Mouse (Mus musculus) heart, embryonic 11.5 days (tissue): ENCODE measurements at regions not wholly inside any gene's neighbourhood (a gene's known extent, or its start where the extent isn't known, plus 50 kb on each side); places are given as distances from the start of the nearest gene placed in this dataset.
A peak's percentile ranks its signal among the peaks of the same experiment; 100 is the strongest.

ENCODE experiments used
- ATAC-seq: fragments of 200-750 bp; cut with Nextera tagmentation; replicated peaks from 2 replicates; pipeline ENCODE4 v1.8.0; 2017; ENCODE audit warnings: moderate library complexity; ENCODE audit not compliant: insufficient number of reproducible peaks, low FRiP score, low TSS enrichment
- H3K27ac ChIP-seq: fragments of 300-500 bp; sonication (generic); 2 replicates; pipeline ENCODE4 v1.5.1; 2014; ENCODE audit warnings: mild to moderate bottlenecking, low read depth, low read length
- H3K27me3 ChIP-seq: fragments of 300-500 bp; sonication (generic); 2 replicates; pipeline ENCODE4 v1.6.1; 2014; ENCODE audit warnings: mild to moderate bottlenecking, low read length, mixed read lengths; ENCODE audit not compliant: control insufficient read depth, insufficient read depth
- H3K36me3 ChIP-seq: fragments of 300-500 bp; sonication (generic); 2 replicates; pipeline ENCODE4 v1.6.1; 2014; ENCODE audit warnings: mild to moderate bottlenecking, low read length, moderate library complexity, mixed read lengths; ENCODE audit not compliant: control insufficient read depth, insufficient read depth
- H3K4me1 ChIP-seq: fragments of 300-500 bp; sonication (generic); 2 replicates; pipeline ENCODE4 v1.6.1; 2014; ENCODE audit warnings: low read length; ENCODE audit not compliant: control insufficient read depth, insufficient read depth
- H3K4me2 ChIP-seq: fragments of 300-500 bp; sonication (generic); 2 replicates; pipeline ENCODE4 v1.6.1; 2014; ENCODE audit warnings: mild to moderate bottlenecking, moderate library complexity
- H3K4me3 ChIP-seq: fragments of 300-500 bp; sonication (generic); 2 replicates; pipeline ENCODE4 v1.5.1; 2014; ENCODE audit warnings: low read depth, low read length
- H3K9ac ChIP-seq: fragments of 300-500 bp; sonication (generic); 2 replicates; pipeline ENCODE4 v1.6.1; 2014; ENCODE audit warnings: mild to moderate bottlenecking, low read depth, low read length, moderate library complexity
- H3K9me3 ChIP-seq: fragments of 300-500 bp; sonication (generic); replicated peaks from 2 replicates; pipeline ENCODE4 v1.6.1; 2016; ENCODE audit warnings: low read length; ENCODE audit not compliant: control insufficient read depth
- WGBS: fragments of 180-500 bp; shearing (Covaris S2); extraction: QIAGEN DNeasy Blood & Tissue Kit; methylation state at CpG from one replicate; pipeline ENCODE4 v1.1.7; 2014; ENCODE audit not compliant: insufficient replicate concordance; 5-methylcytosine and 5-hydroxymethylcytosine counted together

DNA sequence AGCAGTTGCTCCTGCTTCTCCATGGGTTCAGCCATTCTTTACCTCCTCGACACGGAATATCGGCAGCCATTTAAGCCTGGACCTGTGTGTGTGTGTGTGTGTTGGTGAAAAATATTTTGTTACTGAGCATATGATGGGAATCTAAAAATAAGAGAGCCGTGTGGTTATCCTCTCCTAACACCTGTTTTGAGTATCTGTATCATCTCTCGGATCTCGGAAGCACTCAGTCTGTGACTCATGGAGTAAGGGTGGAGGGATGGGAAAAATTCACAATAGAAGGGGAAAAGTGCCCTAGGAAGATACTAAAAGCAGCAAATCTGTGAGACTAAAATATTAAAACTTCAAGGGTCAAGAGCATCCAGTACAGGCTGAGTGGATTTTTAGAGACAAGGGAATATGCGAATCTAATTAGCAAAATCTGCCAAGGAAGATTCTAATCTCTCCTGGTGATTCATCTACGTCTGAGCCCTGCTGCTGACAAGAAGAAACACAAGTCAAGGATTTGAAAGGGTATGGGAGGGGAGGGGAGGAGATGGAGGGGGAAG is 107.1 kb upstream of the Krr1 start:
- Histone ChIP-seq H3K27ac (no peak overlapping the region), H3K9ac (no peak overlapping the region), H3K27me3 (no peaks in the 10 kb centered on the region), H3K4me1 (0 out of 2 replicates have a peak, but pooled peaks cover 2% of the 10 kb centered on the region), H3K4me2 (no peak overlapping the region), H3K4me3 (no peak overlapping the region), H3K36me3 (no peaks in the 10 kb centered on the region), H3K9me3 (no peaks in the 10 kb centered on the region)
- ATAC-seq: no peak
- WGBS: 74% methylated on average over 8 of the region's 8 CpGs

DNA sequence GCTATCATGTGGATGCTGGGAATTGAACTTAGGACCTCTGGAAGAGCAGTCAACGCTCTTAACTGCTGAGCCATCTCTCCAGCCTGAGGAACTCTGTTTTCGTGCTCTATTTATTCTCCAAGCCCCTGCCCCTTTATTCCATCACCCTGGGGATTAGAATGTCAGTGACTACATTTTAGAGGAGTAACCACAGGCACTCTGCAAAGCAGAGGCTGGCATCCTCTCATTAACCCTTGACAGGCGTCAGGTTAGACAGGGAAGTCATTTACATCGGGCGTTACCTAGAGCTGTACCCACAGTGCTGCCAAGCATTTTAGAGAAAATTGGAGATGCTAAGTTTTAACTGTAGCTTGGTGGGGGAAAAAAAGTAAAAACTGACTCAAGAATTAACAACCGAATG is 105.4 kb upstream of the Krr1 start:
- 53% methylated on average over 6 of the region's 6 CpGs for WGBS
- 0 out of 2 replicates have a peak, but pooled peaks cover 2% of the 10 kb centered on the region for H3K4me1 ChIP-seq
- no peak overlapping the region for H3K4me3 ChIP-seq
- no peaks in the 10 kb centered on the region for H3K36me3 ChIP-seq
- H3K9ac ChIP-seq: no peak overlapping the region
- no peak overlapping the region for H3K27ac ChIP-seq
- ATAC-seq: no peak
- H3K4me2 ChIP-seq: no peak overlapping the region
- no peaks in the 10 kb centered on the region for H3K27me3 ChIP-seq
- no peaks in the 10 kb centered on the region for H3K9me3 ChIP-seq

DNA sequence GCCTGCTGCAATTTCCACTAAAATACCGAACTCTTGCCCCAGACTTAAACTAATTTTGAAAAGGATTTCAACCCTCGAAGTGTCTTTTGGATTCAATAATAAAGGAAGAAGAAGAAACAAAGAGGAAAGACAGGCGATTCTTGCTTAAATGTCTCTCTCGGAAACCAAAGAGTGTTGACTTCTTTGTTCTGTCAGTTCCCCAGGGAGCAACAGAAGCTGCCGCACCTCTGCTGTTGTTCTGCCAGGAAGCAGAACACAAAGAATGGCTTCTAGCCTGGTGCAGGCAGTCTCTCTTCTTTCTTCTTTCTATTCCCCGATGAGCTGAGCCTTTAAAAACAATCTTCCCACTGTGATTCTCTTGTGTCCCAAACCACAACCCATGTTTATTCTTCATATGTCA is 104.9 kb upstream of the Krr1 start:
- H3K27me3 ChIP-seq: no peaks in the 10 kb centered on the region
- no peaks in the 10 kb centered on the region for H3K9me3 ChIP-seq
- ATAC-seq: no peak
- peak overlapping the region; percentile 24 for H3K4me2 ChIP-seq
- 0 out of 2 replicates have a peak, but pooled peaks cover 2% of the 10 kb centered on the region for H3K4me1 ChIP-seq
- H3K4me3 ChIP-seq: no peak overlapping the region
- no peak overlapping the region for H3K27ac ChIP-seq
- WGBS: 25% methylated on average over 6 of the region's 6 CpGs
- peak overlapping the region; percentile 22; the same call in 1 of the 2 replicates for H3K9ac ChIP-seq
- no peaks in the 10 kb centered on the region for H3K36me3 ChIP-seq

DNA sequence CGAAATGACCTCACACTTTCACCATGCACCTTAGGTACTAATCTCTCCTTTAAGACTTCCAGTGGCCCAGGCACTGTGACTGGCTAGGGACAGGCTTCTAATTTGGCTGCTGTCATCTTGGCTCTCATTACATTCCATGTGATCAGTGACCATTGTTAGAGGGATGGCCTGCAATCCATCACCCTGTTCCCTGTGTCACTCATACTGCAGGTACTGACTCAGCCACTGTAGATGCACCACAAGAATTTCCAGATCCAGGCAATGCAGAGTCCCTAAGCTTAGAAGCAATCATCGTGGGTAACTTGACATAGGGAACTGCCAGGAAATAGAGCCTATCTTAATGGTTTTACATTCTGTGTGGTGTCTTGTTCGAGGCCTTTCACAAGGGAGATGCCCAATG is 92.1 kb upstream of the Krr1 start:
- Histone ChIP-seq H3K27ac (no peak overlapping the region), H3K27me3 (no peaks in the 10 kb centered on the region), H3K4me3 (no peak overlapping the region), H3K4me1 (no peaks in the 10 kb centered on the region), H3K36me3 (no peaks in the 10 kb centered on the region), H3K9ac (no peak overlapping the region), H3K9me3 (no peaks in the 10 kb centered on the region), H3K4me2 (no peak overlapping the region)
- no peak for ATAC-seq
- 43% methylated on average over 3 of the region's 3 CpGs for WGBS

DNA sequence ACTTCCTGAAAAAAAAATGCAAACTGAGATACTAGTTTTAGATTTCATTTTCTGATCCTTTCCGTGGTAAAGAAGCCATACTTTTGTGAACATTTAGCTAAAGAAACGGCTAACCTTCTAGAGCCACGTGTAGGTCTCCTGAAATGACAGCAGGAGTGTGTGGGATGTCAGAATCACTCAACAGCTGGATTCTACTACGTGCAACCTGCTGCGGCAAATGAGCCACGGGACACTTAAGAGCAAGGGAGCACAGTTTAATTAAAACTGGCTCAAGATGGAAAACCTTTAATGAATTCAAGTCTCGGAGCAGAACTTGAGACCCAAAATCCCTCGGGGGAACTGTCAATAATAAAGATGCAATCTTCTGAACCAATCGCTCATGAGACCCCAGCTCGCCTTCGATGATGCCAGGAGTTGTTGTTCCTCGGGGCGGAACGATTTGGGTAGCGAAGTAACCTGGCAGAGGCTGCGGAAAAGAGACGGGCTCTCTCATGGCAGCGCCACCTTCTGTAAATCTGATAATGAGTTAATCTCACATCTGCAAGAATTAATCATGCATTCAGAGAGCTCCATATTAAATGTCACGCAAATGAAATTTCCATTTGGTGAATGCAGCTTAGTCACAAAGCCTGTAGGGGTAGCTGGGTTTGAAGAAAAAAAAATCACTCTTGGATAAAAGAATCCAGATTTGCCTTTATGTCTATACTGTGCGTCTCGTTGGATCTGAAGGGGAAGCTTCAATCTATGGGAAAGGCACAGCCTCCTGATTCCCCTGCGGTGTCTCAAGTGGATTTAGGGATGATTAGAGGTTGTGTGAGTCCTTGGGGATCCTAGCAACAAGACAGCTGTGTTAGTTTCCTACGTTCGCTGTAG is 90.9 kb upstream of the Krr1 start:
- no peak overlapping the region for H3K4me3 ChIP-seq
- no peaks in the 10 kb centered on the region for H3K36me3 ChIP-seq

DNA sequence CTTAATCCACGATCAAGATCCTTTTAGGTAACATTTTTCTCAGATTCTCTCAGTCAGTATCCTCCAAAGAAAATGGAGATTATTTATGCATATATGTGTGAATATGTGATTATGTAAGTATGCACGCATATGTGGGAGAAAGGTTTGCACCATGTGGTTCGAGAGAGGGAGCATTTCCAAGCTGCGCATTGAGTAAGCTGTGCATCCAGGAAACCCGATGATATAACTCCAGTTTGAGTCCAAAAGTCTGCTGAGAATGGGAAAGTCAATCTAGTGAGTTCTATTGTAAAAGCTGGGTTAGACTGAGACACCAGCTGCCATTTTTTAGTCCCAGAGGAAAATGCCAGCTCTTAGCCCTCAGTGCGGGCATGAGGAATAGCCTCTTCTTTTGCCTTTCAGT is 89.9 kb upstream of the Krr1 start:
- no peak overlapping the region for H3K4me2 ChIP-seq
- H3K4me3 ChIP-seq: no peak overlapping the region
- no peaks in the 10 kb centered on the region for H3K9me3 ChIP-seq
- WGBS: 89% methylated on average over 6 of the region's 6 CpGs
- no peaks in the 10 kb centered on the region for H3K4me1 ChIP-seq
- no peak overlapping the region for H3K9ac ChIP-seq
- H3K36me3 ChIP-seq: no peaks in the 10 kb centered on the region
- no peaks in the 10 kb centered on the region for H3K27me3 ChIP-seq
- ATAC-seq: no peak
- no peak overlapping the region for H3K27ac ChIP-seq

More for the DNA sequence above, 90.9 kb upstream of the Krr1 start:
- H3K27ac ChIP-seq: no peak overlapping the region
- H3K27me3 ChIP-seq: no peaks in the 10 kb centered on the region
- WGBS: 73% methylated on average over 24 of the region's 24 CpGs
- no peak for ATAC-seq
- no peaks in the 10 kb centered on the region for H3K9me3 ChIP-seq
- no peak overlapping the region for H3K9ac ChIP-seq
- no peaks in the 10 kb centered on the region for H3K4me1 ChIP-seq
- no peak overlapping the region for H3K4me2 ChIP-seq

DNA sequence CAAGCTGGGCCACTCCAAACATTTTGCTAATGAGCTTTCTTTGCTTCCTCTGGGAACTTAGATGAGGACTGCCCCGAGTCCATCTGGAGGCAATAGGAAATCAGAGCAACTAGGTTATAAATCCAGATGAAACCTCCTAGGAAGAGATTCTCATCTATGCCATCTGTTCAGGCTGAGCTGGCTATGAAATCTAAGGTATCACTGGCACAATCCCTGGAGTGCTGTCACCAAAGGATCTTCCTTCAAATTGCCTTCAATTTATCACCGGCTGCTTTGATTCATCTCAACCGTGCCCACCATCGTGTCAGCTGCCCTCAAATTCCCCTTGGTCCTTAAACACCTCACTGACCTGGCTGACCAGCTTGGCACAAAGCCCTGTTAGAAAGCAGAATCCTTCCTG is 87.8 kb upstream of the Krr1 start:
- H3K36me3 ChIP-seq: no peaks in the 10 kb centered on the region
- no peak overlapping the region for H3K4me2 ChIP-seq
- H3K4me1 ChIP-seq: no peaks in the 10 kb centered on the region
- no peak overlapping the region for H3K9ac ChIP-seq
- WGBS: 83% methylated on average over 4 of the region's 4 CpGs
- H3K4me3 ChIP-seq: no peak overlapping the region
- no peak for ATAC-seq
- H3K27me3 ChIP-seq: no peaks in the 10 kb centered on the region
- H3K27ac ChIP-seq: no peak overlapping the region
- H3K9me3 ChIP-seq: no peaks in the 10 kb centered on the region

DNA sequence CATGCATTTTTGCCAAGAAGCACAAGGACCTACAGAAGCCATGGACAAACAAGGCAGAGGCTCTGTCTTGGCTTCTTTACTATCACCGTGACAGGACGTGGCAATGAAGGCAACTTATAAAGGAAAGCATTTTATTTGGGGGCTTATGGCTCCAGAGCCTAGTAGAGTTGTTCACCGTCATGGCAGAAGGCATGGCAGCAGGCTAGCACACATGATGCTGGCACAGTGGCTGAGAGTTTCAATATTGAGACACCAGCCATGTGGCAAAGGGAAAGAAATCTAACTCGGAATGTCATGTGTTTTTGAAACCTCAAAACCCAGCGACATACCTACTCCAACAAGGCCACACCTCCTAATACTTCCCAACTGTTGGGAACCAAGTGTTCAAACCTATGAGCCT is 83.4 kb upstream of the Krr1 start:
- H3K9me3 ChIP-seq: no peaks in the 10 kb centered on the region

DNA sequence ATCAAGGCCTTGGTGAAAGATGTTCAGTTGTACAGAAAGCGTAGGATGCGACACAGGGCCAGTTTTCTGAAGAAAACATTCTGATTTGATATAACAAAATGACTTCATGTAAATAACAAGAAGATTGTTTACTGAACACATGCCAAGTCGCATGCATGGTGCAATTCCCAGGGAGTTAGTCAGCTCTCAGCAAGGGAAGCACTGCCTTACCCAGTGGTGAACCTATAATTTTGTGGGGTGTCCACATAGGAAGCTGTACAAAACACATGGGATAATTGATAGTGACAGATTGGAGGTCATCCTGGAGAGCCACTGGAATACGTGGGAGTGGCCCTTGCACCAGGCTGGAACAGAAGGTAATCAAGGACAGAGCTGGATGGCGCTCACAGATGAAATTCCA is 79.0 kb upstream of the Krr1 start:
- Histone ChIP-seq H3K4me3 (no peak overlapping the region), H3K4me2 (no peak overlapping the region), H3K27ac (no peak overlapping the region), H3K4me1 (peaks cover 3% of the 10 kb centered on the region; the same call in 1 of the 2 replicates), H3K36me3 (no peaks in the 10 kb centered on the region), H3K27me3 (no peaks in the 10 kb centered on the region), H3K9me3 (no peaks in the 10 kb centered on the region), H3K9ac (no peak overlapping the region)
- no peak for ATAC-seq
- WGBS: 79% methylated on average over 5 of the region's 5 CpGs

More for the DNA sequence above, 83.4 kb upstream of the Krr1 start:
- H3K36me3 ChIP-seq: no peaks in the 10 kb centered on the region
- H3K9ac ChIP-seq: no peak overlapping the region
- H3K4me3 ChIP-seq: no peak overlapping the region
- 84% methylated on average over 5 of the region's 5 CpGs for WGBS
- no peaks in the 10 kb centered on the region for H3K4me1 ChIP-seq
- no peak for ATAC-seq
- no peak overlapping the region for H3K4me2 ChIP-seq
- H3K27ac ChIP-seq: no peak overlapping the region
- H3K27me3 ChIP-seq: no peaks in the 10 kb centered on the region
